11 mouse cellular contexts compared by ENCODE assay signal in genomic region chr7:100654441-100654840, GRCm38 (mm10). TPM values are rescaled to one million over a fixed set of nuclear protein-coding genes. Genes with fewer than 3 reads are reported as not detected.
DNase-seq lines count a peak whose midpoint lies in the region; ATAC-seq lines count a peak whose summit lies in the region.
"Had no signal": no experiment of that assay in that cellular context is flagged by ENCODE, and none has a peak within 500 bp of the region (broad histone marks: within the 10 kb centered on the region; RNA-seq: fewer than 3 reads in every experiment).

No protein-coding gene starts in this region.

- no peaks in the 10 kb centered on the region for H3K36me3 ChIP-seq in heart, embryonic 10.5 days
- H3K36me3 ChIP-seq in heart, embryonic 11.5 days (ENCODE audit: control insufficient read depth, insufficient read depth, low read length): no peaks in the 10 kb centered on the region; the same call in 1 of the 2 replicates
- H3K36me3 ChIP-seq in embryonic facial prominence, embryonic 10.5 days (replicated peaks): peaks cover 11% of the 10 kb centered on the region; the same call in 1 of the 2 replicates
- no peaks in the 10 kb centered on the region for H3K36me3 ChIP-seq in hindbrain, embryonic 12.5 days
- H3K36me3 ChIP-seq in midbrain, embryonic 14.5 days (ENCODE audit: control insufficient read depth, insufficient read depth, low read length): 0 out of 2 replicates have a peak, but pooled peaks cover 3% of the 10 kb centered on the region
- H3K36me3 ChIP-seq: intestine, embryonic 15.5 days had no signal

- ATAC-seq in heart, embryonic 11.5 days (replicated peaks; ENCODE audit: insufficient number of reproducible peaks, low FRiP score, low TSS enrichment): no peak
- no peak for ATAC-seq in hindbrain, embryonic 12.5 days (ENCODE audit: low FRiP score)
- no peak for ATAC-seq in midbrain, embryonic 14.5 days (ENCODE audit: low FRiP score, low TSS enrichment)

- no peak overlapping the region for H3K4me3 ChIP-seq in heart, embryonic 10.5 days
- H3K4me3 ChIP-seq in heart, embryonic 11.5 days (ENCODE audit: low read depth, low read length): no peak overlapping the region
- no peak overlapping the region for H3K4me3 ChIP-seq in embryonic facial prominence, embryonic 10.5 days
- no peak overlapping the region for H3K4me3 ChIP-seq in hindbrain, embryonic 12.5 days
- H3K4me3 ChIP-seq in midbrain, embryonic 14.5 days (replicated peaks; ENCODE audit: low read depth, low read length): no peak overlapping the region
- H3K4me3 ChIP-seq: intestine, embryonic 15.5 days had no signal

- DNase-seq in heart, embryonic 10.5 days (ENCODE audit: low spot score): peak; percentile 72
- DNase-seq in embryonic facial prominence, embryonic 10.5 days (ENCODE audit: low spot score): no peak
- DNase-seq in midbrain, embryonic 14.5 days: no peak
- DNase-seq in retina, postnatal 1 day: no peak
- DNase-seq in urinary bladder, postnatal 10 days (ENCODE audit: low spot score): no peak
- no peak for DNase-seq in layer of hippocampus, postnatal 36 days
- DNase-seq: kidney, postnatal 36 days had no signal

- H3K9ac ChIP-seq in heart, embryonic 11.5 days (ENCODE audit: low read depth, low read length): no peak overlapping the region
- H3K9ac ChIP-seq in hindbrain, embryonic 12.5 days: no peak overlapping the region
- no peak overlapping the region for H3K9ac ChIP-seq in midbrain, embryonic 14.5 days (replicated peaks; ENCODE audit: low read length)
- H3K9ac ChIP-seq: intestine, embryonic 15.5 days had no signal

- H3K4me1 ChIP-seq in heart, embryonic 10.5 days: peaks cover 43% of the 10 kb centered on the region
- H3K4me1 ChIP-seq in heart, embryonic 11.5 days (ENCODE audit: control insufficient read depth, insufficient read depth, low read length): peaks cover 3% of the 10 kb centered on the region; the same call in 1 of the 2 replicates
- H3K4me1 ChIP-seq in embryonic facial prominence, embryonic 10.5 days: peaks cover 52% of the 10 kb centered on the region
- peaks cover 24% of the 10 kb centered on the region for H3K4me1 ChIP-seq in hindbrain, embryonic 12.5 days
- peaks cover 6% of the 10 kb centered on the region; the same call in 1 of the 2 replicates for H3K4me1 ChIP-seq in midbrain, embryonic 14.5 days (ENCODE audit: control insufficient read depth, insufficient read depth, low read length)

- no peak overlapping the region for H3K4me2 ChIP-seq in heart, embryonic 11.5 days
- H3K4me2 ChIP-seq in hindbrain, embryonic 12.5 days (replicated peaks): 0 out of 2 replicates have a peak overlapping the region, but pooled peaks have one; percentile 11
- no peak overlapping the region for H3K4me2 ChIP-seq in midbrain, embryonic 14.5 days (ENCODE audit: low read length)
- H3K4me2 ChIP-seq: intestine, embryonic 15.5 days had no signal

- H3K27me3 ChIP-seq in heart, embryonic 10.5 days (ENCODE audit: insufficient read depth, poor library complexity, severe bottlenecking): no peaks in the 10 kb centered on the region; the same call in 1 of the 2 replicates
- no peaks in the 10 kb centered on the region for H3K27me3 ChIP-seq in heart, embryonic 11.5 days (ENCODE audit: control insufficient read depth, insufficient read depth, low read length)
- no peaks in the 10 kb centered on the region for H3K27me3 ChIP-seq in embryonic facial prominence, embryonic 10.5 days (replicated peaks; ENCODE audit: low read depth, poor library complexity, severe bottlenecking)
- H3K27me3 ChIP-seq in hindbrain, embryonic 12.5 days: no peaks in the 10 kb centered on the region
- no peaks in the 10 kb centered on the region for H3K27me3 ChIP-seq in midbrain, embryonic 14.5 days (ENCODE audit: control insufficient read depth, insufficient read depth, low read length)
- H3K27me3 ChIP-seq: intestine, embryonic 15.5 days had no signal

- WGBS in heart, embryonic 10.5 days: 79% methylated on average over 8 of the region's 8 CpGs
- 81% methylated on average over 8 of the region's 8 CpGs for WGBS in heart, embryonic 11.5 days (ENCODE audit: insufficient replicate concordance)
- 86% methylated on average over 8 of the region's 8 CpGs for WGBS in embryonic facial prominence, embryonic 10.5 days
- WGBS in hindbrain, embryonic 12.5 days: 80% methylated on average over 8 of the region's 8 CpGs
- 80% methylated on average over 8 of the region's 8 CpGs for WGBS in midbrain, embryonic 14.5 days

- no peaks in the 10 kb centered on the region for H3K9me3 ChIP-seq in heart, embryonic 10.5 days
- H3K9me3 ChIP-seq in heart, embryonic 11.5 days (replicated peaks; ENCODE audit: control insufficient read depth, low read length): no peaks in the 10 kb centered on the region
- H3K9me3 ChIP-seq in embryonic facial prominence, embryonic 10.5 days: no peaks in the 10 kb centered on the region
- H3K9me3 ChIP-seq in hindbrain, embryonic 12.5 days (replicated peaks): no peaks in the 10 kb centered on the region
- H3K9me3 ChIP-seq in midbrain, embryonic 14.5 days (ENCODE audit: control insufficient read depth, low read length): no peaks in the 10 kb centered on the region
- H3K9me3 ChIP-seq: intestine, embryonic 15.5 days had no signal

- peak overlapping the region; percentile 37; the same call in 1 of the 2 replicates for H3K27ac ChIP-seq in heart, embryonic 10.5 days
- H3K27ac ChIP-seq in heart, embryonic 11.5 days (ENCODE audit: low read depth, low read length): no peak overlapping the region
- peak overlapping the region; percentile 60 for H3K27ac ChIP-seq in embryonic facial prominence, embryonic 10.5 days (replicated peaks)
- H3K27ac ChIP-seq in hindbrain, embryonic 12.5 days: peak overlapping the region; percentile 76
- peak overlapping the region; percentile 43 for H3K27ac ChIP-seq in midbrain, embryonic 14.5 days (replicated peaks; ENCODE audit: low read depth, low read length)
- H3K27ac ChIP-seq: intestine, embryonic 15.5 days had no signal

RNA-seq across cellular contexts. Expression of gene Plekhb1, which starts 7.8 kb away (rescaled TPM):
- 1.6 and 2.4 TPM in 2 replicates for polyA plus RNA-seq in heart, embryonic 10.5 days (2016; fragmentation: Nextera tagmentation; extraction: Ambion mirVana)
- 0.89 and 1.6 TPM in 2 replicates for polyA plus RNA-seq in heart, embryonic 11.5 days (2014; fragmentation: Nextera tagmentation; extraction: Ambion mirVana)
- polyA plus RNA-seq in embryonic facial prominence, embryonic 10.5 days (2016; fragmentation: Nextera tagmentation; extraction: Ambion mirVana): 4.7 and 4.8 TPM in 2 replicates
- 10.5 and 16.9 TPM in 2 replicates for polyA plus RNA-seq in hindbrain, embryonic 12.5 days (2016; fragmentation: Nextera tagmentation; extraction: Ambion mirVana)
- polyA plus RNA-seq in midbrain, embryonic 14.5 days (2014; fragmentation: Nextera tagmentation; extraction: Ambion mirVana): 7.8 and 8.5 TPM in 2 replicates
- 100 to 1,000 TPM; 207 to 223 TPM for total RNA-seq in layer of hippocampus, postnatal 36 days (2021)
- total RNA-seq: megakaryocyte progenitor cell, adult 5-6 weeks had no signal

RNA-seq across cellular contexts. Expression of gene Mrpl48, which starts 46.3 kb away (rescaled TPM):
- 75.7 and 78.8 TPM in 2 replicates for polyA plus RNA-seq in heart, embryonic 10.5 days (2016; fragmentation: Nextera tagmentation; extraction: Ambion mirVana)
- polyA plus RNA-seq in heart, embryonic 11.5 days (2014; fragmentation: Nextera tagmentation; extraction: Ambion mirVana): 76.9 and 77.3 TPM in 2 replicates
- 56.6 and 58.2 TPM in 2 replicates for polyA plus RNA-seq in embryonic facial prominence, embryonic 10.5 days (2016; fragmentation: Nextera tagmentation; extraction: Ambion mirVana)
- 62.3 and 64.6 TPM in 2 replicates for polyA plus RNA-seq in hindbrain, embryonic 12.5 days (2016; fragmentation: Nextera tagmentation; extraction: Ambion mirVana)
- 91.3 and 95.9 TPM in 2 replicates for polyA plus RNA-seq in midbrain, embryonic 14.5 days (2014; fragmentation: Nextera tagmentation; extraction: Ambion mirVana)
- total RNA-seq in layer of hippocampus, postnatal 36 days (2021): 10 to 100 TPM; 64.2 to 69.7 TPM

RNA-seq across cellular contexts. Expression of gene Rab6a, which starts 47.2 kb away (rescaled TPM):
- polyA plus RNA-seq in heart, embryonic 10.5 days (2016; fragmentation: Nextera tagmentation; extraction: Ambion mirVana): 89.5 and 106 TPM in 2 replicates
- 115 and 128 TPM in 2 replicates for polyA plus RNA-seq in heart, embryonic 11.5 days (2014; fragmentation: Nextera tagmentation; extraction: Ambion mirVana)
- 92.1 and 92.3 TPM in 2 replicates for polyA plus RNA-seq in embryonic facial prominence, embryonic 10.5 days (2016; fragmentation: Nextera tagmentation; extraction: Ambion mirVana)
- 194 and 218 TPM in 2 replicates for polyA plus RNA-seq in hindbrain, embryonic 12.5 days (2016; fragmentation: Nextera tagmentation; extraction: Ambion mirVana)
- polyA plus RNA-seq in midbrain, embryonic 14.5 days (2014; fragmentation: Nextera tagmentation; extraction: Ambion mirVana): 272 and 300 TPM in 2 replicates
- 100 to 1,000 TPM; 359 to 385 TPM for total RNA-seq in layer of hippocampus, postnatal 36 days (2021)

RNA-seq across cellular contexts. Expression of gene Fam168a, which starts 52.0 kb away (rescaled TPM):
- 29.4 and 35.4 TPM in 2 replicates for polyA plus RNA-seq in heart, embryonic 10.5 days (2016; fragmentation: Nextera tagmentation; extraction: Ambion mirVana)
- 28.1 and 34.9 TPM in 2 replicates for polyA plus RNA-seq in heart, embryonic 11.5 days (2014; fragmentation: Nextera tagmentation; extraction: Ambion mirVana)
- 30.3 and 31.6 TPM in 2 replicates for polyA plus RNA-seq in embryonic facial prominence, embryonic 10.5 days (2016; fragmentation: Nextera tagmentation; extraction: Ambion mirVana)
- 64.7 and 67.2 TPM in 2 replicates for polyA plus RNA-seq in hindbrain, embryonic 12.5 days (2016; fragmentation: Nextera tagmentation; extraction: Ambion mirVana)
- 113 and 128 TPM in 2 replicates for polyA plus RNA-seq in midbrain, embryonic 14.5 days (2014; fragmentation: Nextera tagmentation; extraction: Ambion mirVana)
- total RNA-seq in layer of hippocampus, postnatal 36 days (2021): 100 to 1,000 TPM; 225 to 254 TPM
